Mouse (Mus musculus) c-Kit-positive CD71-negative TER-119-negative erythroid progenitor cells, embryonic 14.5 days (primary cell): ENCODE data around the gene Naaladl1.

Experiments used
- DNase-seq: peaks from one replicate; pipeline ENCODE4 v3.0.0-alpha.2; 2013; ENCODE audit warnings: low read depth

Naaladl1 gene

DNA sequence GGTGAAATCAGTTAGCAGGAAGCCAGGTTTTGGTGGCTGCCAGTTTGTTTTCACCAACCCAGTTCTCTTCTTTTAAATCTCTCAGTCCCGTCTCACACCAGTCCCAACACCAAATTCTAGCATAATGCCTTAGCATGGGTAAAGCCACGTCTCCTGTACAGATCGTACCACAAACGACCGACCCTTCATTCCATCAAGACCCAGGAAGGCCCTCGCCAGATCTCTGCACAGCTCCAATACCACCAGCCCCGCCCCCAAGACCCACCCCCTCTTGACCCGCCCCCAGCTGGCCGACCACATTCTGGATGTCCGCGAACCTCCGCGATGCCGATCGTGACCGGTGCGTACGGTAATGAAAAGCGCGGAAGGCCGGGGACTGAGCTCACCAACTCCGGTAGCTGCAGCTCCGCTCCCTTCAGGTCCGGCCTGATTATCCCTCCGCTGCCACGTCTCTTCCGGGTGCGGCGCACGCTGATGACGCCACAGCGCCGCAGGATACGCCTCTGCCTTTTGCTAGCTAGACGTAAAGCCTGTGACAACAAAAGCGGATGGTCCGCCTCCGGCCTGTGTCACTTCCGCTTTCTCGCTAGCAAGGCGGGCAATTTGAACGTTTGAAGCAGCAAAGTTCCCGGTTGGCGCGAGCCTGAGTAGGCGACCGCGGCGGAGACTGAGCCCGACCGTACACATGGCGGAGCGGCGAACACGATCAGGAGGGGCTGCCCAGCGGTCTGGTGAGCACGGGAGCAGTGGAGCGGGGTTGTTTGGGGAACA is 20.9 kb upstream of the Naaladl1 start, which contains the start of the genes Zfpl1 and Cdca5:
TSS of gene Zfpl1 (minus strand) at position 479 of the 771 bp plus-strand sequence.
TSS of gene Cdca5 (plus strand) at position 506 of the 771 bp plus-strand sequence.
- peak; percentile 97 for DNase-seq

DNA sequence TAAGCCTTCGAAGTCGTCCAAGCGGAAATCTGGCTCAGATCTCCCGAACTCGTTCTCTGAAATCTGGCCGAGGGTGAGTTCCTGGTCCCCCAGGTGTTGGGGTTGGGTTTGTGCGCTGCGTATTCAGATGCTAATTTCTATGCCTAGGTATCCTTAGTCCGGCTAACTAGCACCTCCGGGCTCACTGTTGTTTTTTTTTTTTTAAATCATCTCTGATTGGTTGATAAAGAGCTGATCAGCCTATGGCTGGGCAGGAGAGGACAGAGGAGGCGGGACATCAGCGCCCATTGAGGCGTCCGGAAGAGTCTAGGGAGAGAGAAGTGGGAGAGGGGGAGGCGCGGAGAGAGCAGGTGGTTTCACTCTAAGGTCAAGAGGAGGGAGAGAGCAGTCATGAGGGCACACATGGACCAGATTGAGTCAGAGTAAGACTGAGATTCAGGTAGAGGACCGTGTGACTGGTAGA is 20.1 kb upstream of the Naaladl1 start:
- no peak for DNase-seq

DNA sequence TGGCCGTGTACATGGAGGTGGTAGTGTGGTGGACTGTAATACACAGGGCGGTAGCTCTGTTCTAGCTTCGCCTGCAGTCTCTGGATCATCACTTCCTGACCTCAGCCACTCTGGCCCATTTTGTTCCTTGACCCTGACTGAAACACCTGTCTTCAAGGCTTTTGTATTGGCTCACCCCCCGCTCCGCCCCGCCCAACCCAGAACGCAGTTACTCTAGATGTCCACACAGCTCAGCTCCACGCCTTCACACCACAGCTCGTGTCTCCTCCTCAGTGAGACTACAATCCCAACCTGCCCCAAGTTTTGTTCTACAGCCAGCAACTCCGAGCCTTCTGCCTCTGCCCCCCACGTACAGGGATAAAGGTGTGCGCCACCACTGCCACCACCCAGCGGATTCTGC is 16.7 kb upstream of the Naaladl1 start:
- no peak for DNase-seq

DNA sequence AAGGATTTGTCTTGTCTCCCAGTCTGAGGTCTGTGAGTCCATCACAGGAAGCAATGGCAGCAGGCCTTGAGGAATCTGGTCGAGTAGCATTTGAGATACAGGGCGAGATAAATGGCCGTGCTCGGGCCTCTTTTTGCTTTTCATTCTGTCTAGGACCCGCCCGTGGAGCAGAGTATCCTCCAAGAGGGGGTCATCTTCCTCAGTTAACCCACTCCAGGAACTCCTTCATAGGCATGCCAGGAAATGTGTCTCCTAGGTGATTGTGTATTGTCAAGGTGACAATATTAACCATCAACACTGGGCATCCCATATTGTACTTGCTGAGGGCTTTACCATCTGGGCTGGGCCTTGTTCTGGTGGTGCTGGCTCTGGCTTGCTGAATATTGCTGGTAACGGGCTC is 11.5 kb upstream of the Naaladl1 start, which contains the start of gene AC131692.1:
TSS of gene AC131692.1 (plus strand) at position 301 of the 400 bp plus-strand sequence.
- DNase-seq: no peak

DNA sequence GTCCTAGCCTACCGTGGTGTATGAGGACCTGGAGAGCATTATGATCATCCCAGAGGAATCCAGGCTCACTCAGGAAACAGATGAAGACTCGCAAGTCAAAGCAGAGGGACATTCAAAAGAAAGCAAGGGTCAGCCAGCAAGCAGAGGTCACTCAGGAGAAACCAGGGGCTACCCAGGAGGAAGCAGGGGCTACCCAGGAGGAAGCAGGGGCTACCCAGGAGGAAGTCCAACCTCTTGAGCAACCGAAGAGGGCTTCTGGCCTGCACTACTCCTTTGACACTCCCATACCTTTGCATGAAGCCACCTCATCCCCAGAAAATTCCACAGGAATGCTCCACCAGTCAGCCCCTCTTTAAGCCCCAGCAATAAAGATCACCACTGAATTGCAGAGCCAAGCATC is 7.7 kb upstream of the Naaladl1 start:
- DNase-seq: no peak

DNA sequence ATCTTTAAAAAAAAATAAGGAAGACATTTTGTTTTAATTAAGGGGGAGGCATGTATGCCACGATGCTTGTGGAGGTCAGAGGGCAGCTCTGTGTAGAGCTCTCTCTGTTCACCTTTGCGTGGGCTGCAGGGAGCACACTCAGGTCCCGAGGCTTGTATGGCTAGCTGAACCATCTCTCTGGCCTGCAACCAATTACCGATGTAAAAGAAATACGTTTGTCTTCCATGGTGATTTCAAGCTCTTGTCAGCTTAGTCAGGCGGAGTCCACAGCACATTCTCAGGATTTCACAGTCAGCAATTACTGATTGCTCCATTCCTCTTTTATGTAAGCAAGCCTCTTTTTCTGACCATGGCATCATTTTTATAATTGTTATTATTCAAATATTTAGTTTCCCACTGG is 4.4 kb upstream of the Naaladl1 start:
- DNase-seq: no peak

DNA sequence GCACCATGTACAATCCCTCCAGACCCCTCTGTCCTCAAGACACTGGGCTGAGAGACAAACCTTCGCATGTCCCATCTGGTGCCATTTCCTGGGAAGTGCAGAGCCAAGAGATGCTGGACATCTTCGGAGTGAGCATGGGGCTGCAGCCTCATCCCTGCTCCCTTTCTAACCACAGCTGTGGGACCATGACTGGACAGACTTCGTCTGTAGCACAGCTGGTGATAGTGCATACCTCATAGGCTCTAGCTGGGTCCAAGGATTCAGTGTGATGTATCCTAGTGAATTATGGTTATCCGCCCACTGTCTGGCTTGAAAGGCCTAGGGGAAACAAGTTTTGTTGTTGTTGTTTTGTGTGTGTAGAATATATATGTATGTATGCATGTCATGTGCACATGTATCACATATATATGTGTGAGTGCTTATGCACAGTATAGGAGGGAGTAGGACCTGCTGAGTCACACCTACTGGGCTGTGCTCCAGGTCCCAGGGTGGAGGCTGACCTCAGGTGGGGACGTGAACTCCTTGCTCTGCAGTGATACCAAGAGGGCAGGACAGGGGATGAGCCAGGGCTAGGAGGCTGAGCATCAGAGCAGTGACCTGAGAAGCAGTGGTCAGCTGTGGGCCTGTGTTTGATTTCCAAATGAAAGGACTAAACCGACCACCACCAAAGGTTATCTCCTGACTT is 3.3 kb upstream of the Naaladl1 start:
- DNase-seq: no peak

DNA sequence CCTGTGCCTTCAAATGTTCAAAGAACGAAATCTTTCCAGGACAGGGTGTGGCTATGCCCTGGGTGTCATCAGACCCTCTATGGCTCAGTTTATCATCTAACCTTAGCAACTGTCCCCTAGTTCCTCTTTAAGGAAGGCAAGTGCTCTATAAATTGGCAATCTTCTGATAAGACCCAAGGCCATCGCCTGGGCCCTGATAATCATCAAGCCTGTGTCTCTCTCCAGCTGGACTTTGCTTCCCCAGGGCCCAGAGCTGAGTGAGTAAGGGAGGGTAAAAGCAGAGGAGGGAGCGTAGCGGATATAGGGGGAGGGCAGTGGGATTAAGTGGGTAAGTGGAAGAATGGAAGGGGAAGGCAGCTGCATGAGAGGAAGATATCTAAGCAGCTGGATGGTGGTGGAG is 1.1 kb upstream of the Naaladl1 start:
- no peak for DNase-seq

DNA sequence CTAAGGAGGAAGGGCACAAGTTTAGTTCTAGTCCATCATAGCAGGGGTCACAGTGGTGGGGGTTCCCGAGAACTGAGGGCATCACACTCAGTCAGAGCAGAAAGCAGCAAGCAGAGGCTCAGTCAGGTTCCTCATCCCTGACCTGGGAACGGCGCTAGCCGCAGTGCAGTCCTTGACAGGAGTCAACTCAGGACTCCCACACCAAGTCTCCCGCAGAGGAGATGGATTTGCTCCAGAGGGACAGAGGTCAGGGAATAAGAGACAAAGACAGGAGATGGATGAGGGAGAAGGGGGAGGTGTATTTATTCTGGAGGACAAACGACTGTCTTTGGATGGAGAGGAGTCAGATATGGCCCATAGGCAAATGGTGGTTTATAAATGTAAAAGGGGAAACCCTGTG is 7.5 kb downstream of the Naaladl1 start:
- no peak for DNase-seq

DNA sequence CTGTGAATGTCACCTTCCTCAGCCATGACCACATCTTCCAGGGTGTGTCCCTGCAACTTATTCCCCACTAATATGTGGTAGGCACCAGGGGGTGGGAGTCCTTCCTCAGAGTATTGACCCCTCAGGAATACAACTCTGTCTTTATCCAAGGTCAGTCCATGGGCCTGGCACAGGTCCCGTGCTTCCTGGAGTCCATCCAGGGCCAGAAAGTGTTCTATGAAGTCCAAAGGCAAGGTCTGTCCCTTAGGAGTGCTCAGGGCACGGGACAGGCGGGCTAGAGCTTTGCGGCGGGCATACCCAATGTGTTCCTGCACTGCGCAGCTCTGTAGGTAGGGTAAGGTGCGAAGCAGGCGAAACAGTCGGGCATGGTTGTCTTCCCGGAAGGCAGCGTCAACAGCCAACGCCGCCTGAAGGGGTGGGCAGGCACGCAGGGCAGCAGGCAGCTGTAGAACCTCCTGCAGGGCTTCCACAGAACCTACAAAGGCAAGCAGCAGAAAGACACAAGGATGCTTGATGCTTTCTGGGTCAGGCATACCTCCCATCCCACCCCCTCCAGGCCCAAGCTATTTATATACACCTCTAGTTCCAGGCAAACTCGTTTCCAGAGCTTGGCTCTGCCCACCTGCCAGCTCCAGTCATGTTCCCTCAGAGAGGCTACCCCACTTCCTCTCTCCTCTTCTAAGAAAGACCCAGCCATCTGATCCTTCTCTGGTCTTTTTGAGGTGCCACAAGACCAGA is 10.7 kb downstream of the Naaladl1 start:
- DNase-seq: no peak

DNA sequence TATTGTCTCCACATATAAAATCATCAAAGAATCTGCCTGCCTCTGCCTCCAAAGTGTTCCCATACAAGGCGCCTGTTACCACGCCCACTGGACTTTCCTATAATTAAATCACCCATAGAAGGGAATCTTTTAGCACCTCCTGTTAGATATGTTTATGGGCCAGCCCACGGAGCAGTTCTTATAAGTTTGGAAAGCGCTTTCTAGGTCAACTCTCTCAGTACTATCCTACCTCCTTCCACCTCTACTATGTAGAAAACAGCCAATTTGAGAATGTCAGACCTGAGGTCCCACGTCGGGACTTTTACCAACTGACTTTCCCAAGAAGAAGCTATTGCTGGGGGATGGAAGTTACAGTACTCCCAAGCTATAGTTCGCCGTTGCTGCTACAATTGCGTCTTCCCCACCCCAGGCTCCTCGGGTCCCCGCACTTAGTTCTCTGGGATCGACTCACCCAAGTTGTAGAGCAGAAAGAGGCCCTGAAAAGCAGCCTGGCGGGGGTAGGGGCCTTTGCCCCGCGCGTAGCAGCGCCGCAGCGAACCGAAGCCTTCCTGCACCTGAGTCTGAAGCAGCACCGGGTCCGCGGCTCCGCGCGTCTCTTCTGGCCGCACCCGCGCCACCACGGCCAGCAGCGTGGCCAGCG is 11.9 kb downstream of the Naaladl1 start:
- DNase-seq: no peak

DNA sequence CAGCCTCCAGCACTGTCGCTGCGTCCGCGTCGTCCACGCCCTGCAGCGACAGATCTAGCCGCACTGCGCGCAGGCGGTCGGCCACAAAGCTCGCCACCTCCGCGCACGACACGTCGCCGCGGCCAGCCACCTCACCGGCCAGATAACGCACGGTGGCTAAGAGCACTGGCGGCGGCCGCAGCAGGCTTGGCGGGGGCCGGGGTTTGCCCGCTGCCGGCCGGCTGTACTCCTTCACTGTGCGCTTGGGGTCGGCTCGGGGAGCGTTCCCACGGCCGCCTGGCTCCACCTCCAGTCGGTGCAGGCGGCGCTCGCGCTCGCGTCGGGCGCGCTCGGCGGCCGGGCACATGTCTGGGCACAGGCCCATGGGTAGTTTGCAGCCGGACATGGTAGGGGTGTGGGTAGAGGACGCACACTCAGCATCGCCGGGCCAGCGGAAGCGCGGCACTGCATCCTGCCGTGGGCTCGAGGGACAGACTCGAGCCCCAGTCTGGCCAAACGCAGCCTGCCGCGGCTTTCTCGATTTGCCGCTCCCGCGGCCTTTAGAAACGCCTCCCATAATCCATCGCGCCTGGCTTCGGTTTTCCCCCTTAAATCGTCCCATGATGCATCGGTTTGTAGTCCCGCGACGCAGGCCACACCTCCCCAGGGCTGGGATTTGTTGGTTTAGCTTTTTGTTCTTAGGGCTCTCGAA is 12.5 kb downstream of the Naaladl1 start, which contains the start of gene Sac3d1:
TSS of gene Sac3d1 (minus strand) at position 665 of the 691 bp plus-strand sequence.
- peak; percentile 91 for DNase-seq

DNA sequence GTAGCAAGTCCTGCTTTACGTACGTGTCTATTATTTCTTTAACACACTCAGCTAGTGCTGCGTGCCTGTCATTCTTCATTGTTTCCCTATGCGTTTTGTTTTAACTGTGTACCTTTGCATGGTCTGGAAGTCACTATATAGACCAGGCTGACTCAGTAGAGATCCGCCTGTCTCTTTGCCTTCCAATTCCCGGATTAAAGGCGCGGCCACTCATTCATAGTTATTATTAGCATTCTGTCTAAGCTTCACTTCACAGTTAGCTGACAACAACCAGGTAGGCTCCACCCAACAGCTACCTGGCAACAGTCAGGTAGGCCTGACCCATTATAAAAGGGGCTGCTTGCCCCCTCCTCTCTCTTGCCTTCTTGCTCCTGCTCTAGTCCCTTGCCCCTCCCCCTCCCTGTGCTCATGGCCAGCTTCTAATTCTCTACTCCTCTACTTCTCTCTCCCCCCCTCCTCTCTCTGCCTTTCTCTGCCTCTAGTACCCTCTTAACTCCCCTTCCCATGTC is 13.1 kb downstream of the Naaladl1 start:
- no peak for DNase-seq

DNA sequence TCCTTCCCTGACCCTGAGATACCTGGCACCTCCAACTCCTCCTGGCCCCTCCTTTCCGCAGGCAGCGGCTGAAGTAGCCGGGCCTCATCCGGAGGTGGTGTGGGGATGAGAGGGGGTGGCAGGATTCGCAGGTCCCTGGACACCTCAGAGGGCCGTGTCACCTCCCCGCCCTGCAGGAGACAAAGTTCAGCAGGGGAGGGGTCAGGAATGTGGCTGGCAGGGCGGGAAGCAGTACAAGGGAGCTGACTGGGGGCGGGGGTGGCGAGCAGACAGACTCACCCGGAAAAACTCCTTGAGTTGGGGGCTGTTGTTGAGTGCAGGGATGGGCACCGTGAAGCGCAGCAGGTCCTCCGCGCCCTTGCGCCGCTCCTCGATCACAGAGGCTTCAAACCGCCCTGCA is 16.2 kb downstream of the Naaladl1 start:
- DNase-seq: no peak

DNA sequence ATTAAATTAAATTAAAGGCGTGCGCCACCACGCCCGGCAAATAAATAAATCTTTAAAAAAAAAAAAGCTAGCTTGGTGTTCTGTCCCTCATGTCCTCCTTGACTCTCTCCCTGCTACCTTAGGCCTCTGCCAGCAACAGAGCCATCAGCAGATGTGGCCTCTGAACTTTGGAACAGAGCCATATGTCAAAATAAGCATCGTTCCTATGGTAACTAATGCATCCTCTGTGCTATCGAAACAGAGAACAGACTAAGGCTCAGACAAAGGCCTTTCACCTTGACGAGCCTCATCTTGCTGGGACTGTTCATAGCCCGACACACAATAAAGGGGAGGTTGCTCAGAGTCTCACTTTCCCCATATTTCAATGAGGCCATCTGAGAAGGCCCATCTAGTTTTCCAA is 17.7 kb downstream of the Naaladl1 start:
- DNase-seq: no peak

DNA sequence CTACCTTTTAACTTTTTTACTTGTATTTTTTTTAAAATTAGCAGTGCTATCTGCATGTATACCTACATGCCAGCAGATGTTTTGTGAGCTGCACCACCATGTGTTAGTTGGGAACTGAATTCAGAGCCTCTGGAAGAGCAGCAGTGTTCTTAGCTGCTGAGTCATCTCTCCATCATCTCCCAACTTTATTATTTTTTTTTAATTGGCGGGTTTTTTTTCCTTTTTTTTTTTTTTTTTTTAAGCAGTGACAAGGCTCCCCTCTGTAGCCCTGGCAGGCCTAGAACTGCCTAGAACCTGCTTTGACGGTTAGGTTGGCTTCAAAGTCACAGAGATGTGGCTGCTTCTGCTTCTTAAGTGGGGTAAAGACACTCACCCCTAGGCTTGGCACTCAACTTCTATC is 19.3 kb downstream of the Naaladl1 start:
- DNase-seq: no peak

DNA sequence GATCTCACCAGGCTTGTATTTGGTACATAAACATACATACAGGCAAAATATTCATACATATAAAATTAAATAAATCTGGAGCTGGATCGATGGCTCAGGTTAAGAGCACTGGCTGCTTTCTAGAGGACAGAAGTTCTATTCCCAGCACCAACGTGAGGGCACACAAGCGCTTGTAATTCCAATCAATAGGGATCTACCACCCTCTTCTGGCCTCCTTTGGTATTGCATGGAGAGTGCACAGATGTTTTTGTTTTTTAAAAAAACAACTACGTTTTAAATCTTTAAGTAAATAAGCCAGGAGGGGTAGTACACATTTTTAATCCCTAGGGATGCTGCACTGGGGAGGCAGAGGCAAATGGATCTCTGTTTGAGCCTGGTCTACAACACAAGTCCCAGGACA is 20.7 kb downstream of the Naaladl1 start:
- DNase-seq: peak; percentile 72

DNA sequence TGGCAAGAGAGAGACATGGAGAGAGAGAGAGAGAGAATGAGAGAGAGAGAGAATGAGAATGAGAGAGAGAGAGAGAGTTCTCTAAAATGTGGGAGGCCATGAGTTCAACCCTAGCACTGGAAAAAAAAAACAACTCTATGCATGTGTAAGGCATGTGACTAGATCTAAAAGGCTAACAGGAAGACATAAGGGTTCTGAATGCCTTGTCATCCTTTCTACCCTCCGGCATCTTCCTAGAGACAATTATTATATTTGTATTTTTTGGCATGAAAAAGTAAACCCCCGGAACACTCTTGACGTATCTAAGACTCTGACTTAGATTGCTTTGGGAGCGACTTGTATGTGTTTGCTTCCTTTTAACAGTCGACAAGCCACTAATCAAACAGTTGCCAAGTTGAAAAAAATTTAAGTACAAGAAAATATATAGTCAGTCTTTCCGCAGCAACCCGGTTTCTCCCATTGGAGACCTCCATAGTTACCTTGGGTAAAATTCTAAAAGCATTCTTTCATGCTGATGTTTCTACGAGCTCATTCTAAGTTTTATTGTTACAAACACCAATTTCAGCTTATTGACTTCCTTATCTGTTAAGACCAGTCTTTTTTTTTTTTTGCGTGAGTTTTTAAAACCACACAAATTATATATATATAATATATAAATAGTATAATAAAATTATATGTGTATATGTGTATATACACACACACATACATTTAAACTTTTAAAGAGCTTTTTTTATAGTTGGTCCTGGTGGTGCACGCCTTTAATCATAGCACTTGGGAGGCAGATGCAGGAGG is 21.4 kb downstream of the Naaladl1 start:
- no peak for DNase-seq

DNA sequence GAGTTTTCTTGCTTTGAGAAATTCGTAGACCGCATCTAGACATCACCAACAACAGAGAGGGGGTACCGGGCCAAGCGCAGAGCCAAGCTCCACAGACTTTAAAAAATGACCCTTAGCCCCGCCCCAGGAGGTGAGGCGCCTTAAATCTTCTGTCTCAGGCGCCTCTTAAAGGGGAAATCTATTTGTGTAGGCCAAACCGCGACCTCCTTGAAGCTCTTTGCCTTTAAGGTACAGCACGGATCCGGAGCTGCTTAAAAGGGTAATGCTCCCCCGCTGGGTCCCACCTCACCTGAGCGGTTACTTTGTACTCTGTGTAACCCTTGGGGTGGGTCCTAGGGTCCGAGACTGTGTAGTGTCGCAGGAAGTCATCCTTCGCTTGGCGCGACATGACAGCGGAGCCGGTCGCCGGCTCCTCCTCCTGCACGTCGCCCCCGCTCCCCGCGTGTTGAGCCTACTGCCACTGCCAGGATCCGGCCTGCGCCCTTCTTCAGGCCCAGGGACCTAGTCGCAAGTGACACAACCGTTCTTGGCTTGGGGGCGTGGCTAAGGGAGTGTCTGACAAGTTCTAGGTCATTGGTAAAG is 22.3 kb downstream of the Naaladl1 start, which contains the start of gene Snx15:
TSS of gene Snx15 (minus strand) at position 545 of the 582 bp plus-strand sequence.
- peak; percentile 94 for DNase-seq
